In genomic region chr2:118179873-118180585, GRCm38 (mm10) we compare ENCODE assay signal across 8 mouse cellular contexts.
DNase-seq lines count a peak whose midpoint lies in the region; ATAC-seq and TF ChIP-seq lines count a peak whose summit lies in the region.
"Had no signal": no experiment of that assay in that cellular context is flagged by ENCODE, and none has a peak within 500 bp of the region (broad histone marks: within the 10 kb centered on the region; RNA-seq: fewer than 3 reads in every experiment).

No protein-coding gene starts in this region.

- H3K4me1 ChIP-seq in lung, embryonic 14.5 days (ENCODE audit: insufficient read depth) = no peaks in the 10 kb centered on the region
- peaks cover 7% of the 10 kb centered on the region; the same call in 1 of the 2 replicates for H3K4me1 ChIP-seq in forebrain, embryonic 12.5 days
- H3K4me1 ChIP-seq in limb, embryonic 11.5 days (ENCODE audit: control insufficient read depth, insufficient read depth, low read length) = peaks cover 4% of the 10 kb centered on the region; the same call in 1 of the 2 replicates
- H3K4me1 ChIP-seq in stomach, embryonic 15.5 days = no peaks in the 10 kb centered on the region

- H3K27ac ChIP-seq in lung, embryonic 14.5 days (ENCODE audit: low read depth) = peak overlapping the region; percentile 58
- no peak overlapping the region for H3K27ac ChIP-seq in forebrain, embryonic 12.5 days
- 0 out of 2 replicates have a peak overlapping the region, but pooled peaks have one; percentile 47 for H3K27ac ChIP-seq in limb, embryonic 11.5 days (replicated peaks; ENCODE audit: low read depth, low read length)
- H3K27ac ChIP-seq in stomach, embryonic 15.5 days = no peak overlapping the region

- H3K9me3 ChIP-seq in lung, embryonic 14.5 days (ENCODE audit: low read depth, low read length) = no peaks in the 10 kb centered on the region
- H3K9me3 ChIP-seq in forebrain, embryonic 12.5 days = 0 out of 2 replicates have a peak, but pooled peaks cover 6% of the 10 kb centered on the region
- no peaks in the 10 kb centered on the region; the same call in 1 of the 2 replicates for H3K9me3 ChIP-seq in limb, embryonic 11.5 days (ENCODE audit: control insufficient read depth, low read length)
- H3K9me3 ChIP-seq in stomach, embryonic 15.5 days = no peaks in the 10 kb centered on the region

- peak; percentile 35; the same call in 1 of the 2 replicates for ATAC-seq in lung, embryonic 14.5 days (ENCODE audit: insufficient read depth)
- 0 out of 2 replicates have a peak, but pooled peaks have one; percentile 17 for ATAC-seq in forebrain, embryonic 12.5 days (ENCODE audit: low FRiP score)
- no peak for ATAC-seq in limb, embryonic 11.5 days (ENCODE audit: insufficient number of reproducible peaks, low FRiP score, low TSS enrichment, low read depth)
- no peak for ATAC-seq in stomach, embryonic 15.5 days (ENCODE audit: insufficient read depth, low FRiP score, low read depth)
- ATAC-seq: Patski had no signal

- H3K27me3 ChIP-seq in lung, embryonic 14.5 days (ENCODE audit: insufficient read depth, low read length) = no peaks in the 10 kb centered on the region
- H3K27me3 ChIP-seq in forebrain, embryonic 12.5 days = no peaks in the 10 kb centered on the region
- H3K27me3 ChIP-seq in limb, embryonic 11.5 days (ENCODE audit: control insufficient read depth, insufficient read depth, low read length) = no peaks in the 10 kb centered on the region
- H3K27me3 ChIP-seq in stomach, embryonic 15.5 days (replicated peaks) = no peaks in the 10 kb centered on the region
- H3K27me3 ChIP-seq: Patski had no signal

- peak overlapping the region; percentile 43 for H3K4me2 ChIP-seq in lung, embryonic 14.5 days
- H3K4me2 ChIP-seq in forebrain, embryonic 12.5 days = peak overlapping the region; percentile 46
- H3K4me2 ChIP-seq in limb, embryonic 11.5 days (ENCODE audit: low read depth, severe bottlenecking) = peak overlapping the region; percentile 37
- H3K4me2 ChIP-seq in stomach, embryonic 15.5 days = peak overlapping the region; percentile 46

- H3K9ac ChIP-seq in lung, embryonic 14.5 days = no peak overlapping the region
- H3K9ac ChIP-seq in forebrain, embryonic 12.5 days = no peak overlapping the region
- H3K9ac ChIP-seq in limb, embryonic 11.5 days (ENCODE audit: low read length) = no peak overlapping the region
- no peak overlapping the region for H3K9ac ChIP-seq in stomach, embryonic 15.5 days

- H3K4me3 ChIP-seq in lung, embryonic 14.5 days (ENCODE audit: low read depth, low read length) = 0 out of 2 replicates have a peak overlapping the region, but pooled peaks have one; percentile 5
- H3K4me3 ChIP-seq in forebrain, embryonic 12.5 days (replicated peaks) = 0 out of 2 replicates have a peak overlapping the region, but pooled peaks have one; percentile 19
- 0 out of 2 replicates have a peak overlapping the region, but pooled peaks have one; percentile 10 for H3K4me3 ChIP-seq in limb, embryonic 11.5 days (ENCODE audit: low read depth, low read length)
- 0 out of 2 replicates have a peak overlapping the region, but pooled peaks have one; percentile 17 for H3K4me3 ChIP-seq in stomach, embryonic 15.5 days (replicated peaks)

- DNase-seq in lung, embryonic 14.5 days = no peak
- no peak for DNase-seq in lung, postnatal 4 days
- no peak for DNase-seq in limb, embryonic 11.5 days (ENCODE audit: low spot score)
- no peak for DNase-seq in adrenal gland, postnatal 10 days
- no peak for DNase-seq in right cerebral cortex, postnatal 36 days (ENCODE audit: low spot score in 2 of 2)

- no peak for TF ChIP-seq CTCF in lung, embryonic 14.5 days (IDR thresholded peaks at IDR 0.05; ENCODE audit: low read depth)

- H3K36me3 ChIP-seq in lung, embryonic 14.5 days (ENCODE audit: insufficient read depth) = no peaks in the 10 kb centered on the region
- no peaks in the 10 kb centered on the region for H3K36me3 ChIP-seq in forebrain, embryonic 12.5 days (replicated peaks)
- H3K36me3 ChIP-seq in limb, embryonic 11.5 days (ENCODE audit: control insufficient read depth, insufficient read depth, low read length) = no peaks in the 10 kb centered on the region
- no peaks in the 10 kb centered on the region for H3K36me3 ChIP-seq in stomach, embryonic 15.5 days

Comparison
In these comparisons a context has a peak if more than half of its experiments do, and no peak if none do; other contexts are left out.
1. ATAC-seq: peak in lung, embryonic 14.5 days (single experiment) and forebrain, embryonic 12.5 days (single experiment); none in limb, embryonic 11.5 days (single experiment) and stomach, embryonic 15.5 days (single experiment).
2. H3K27ac ChIP-seq: peak in lung, embryonic 14.5 days (single experiment) and limb, embryonic 11.5 days (single experiment); none in forebrain, embryonic 12.5 days (single experiment) and stomach, embryonic 15.5 days (single experiment).
3. Peak in every context shown above with its lines, with median percentiles within 50 percentile points of each other: H3K4me2 ChIP-seq and H3K4me3 ChIP-seq.